Mouse (Mus musculus) monocyte, adult 5-6 weeks (primary cell): ENCODE measurements around the gene Gm49510. TPM values are rescaled to one million over a fixed set of nuclear protein-coding genes. Genes with fewer than 3 reads are reported as not detected.

ENCODE experiments used
- total RNA-seq: library from RNA; stranded (forward); fragments of 200-1000, 200-491, 200-594 nt; gene quantifications from 3 replicates; pipeline ENCODE4 v1.2.3, GENCODE M21; 2017

The Gm49510 gene
- total RNA-seq, 1 experiment from 2014 or later: 1.7 TPM

Other genes starting within 250 kb of the Gm49510 start
- not detected in 3 replicates for gene Elfn2, start 180.9 kb upstream of the Gm49510 start, total RNA-seq
- 19.9 to 42.9 TPM (median 22.6 TPM) in 3 replicates for gene Mfng, start 126.2 kb upstream of the Gm49510 start, total RNA-seq
- gene Card10, start 96.6 kb upstream of the Gm49510 start, total RNA-seq: 0.21 to 3.7 TPM (median 2.1 TPM) in 3 replicates
- 0.29 to 1.2 TPM (median 0.75 TPM) in 3 replicates for gene Cdc42ep1, start 57.0 kb upstream of the Gm49510 start, total RNA-seq
- gene Lgals2, start 44.1 kb upstream of the Gm49510 start, total RNA-seq: not detected in 3 replicates
- 18.3 to 37.9 TPM (median 20.8 TPM) in 3 replicates for gene Gga1, start 22.5 kb upstream of the Gm49510 start, total RNA-seq
- 18.5 to 41.3 TPM (median 19.2 TPM) in 3 replicates for gene Sh3bp1, start 101 bp downstream of the Gm49510 start, total RNA-seq
- gene Pdxp, start 14.3 kb downstream of the Gm49510 start, total RNA-seq: 1.1 to 3.5 TPM in 2 of 3 replicates, not detected in the other
- 404 to 1,073 TPM (median 510 TPM) in 3 replicates for gene Lgals1, start 27.1 kb downstream of the Gm49510 start, total RNA-seq
- gene Nol12, start 35.3 kb downstream of the Gm49510 start, total RNA-seq: 8.3 to 18.0 TPM (median 11.6 TPM) in 3 replicates
- 21.8 to 39.7 TPM (median 29.5 TPM) in 3 replicates for gene Triobp, start 48.1 kb downstream of the Gm49510 start, total RNA-seq
- 27.7 to 41.5 TPM (median 37.9 TPM) in 3 replicates for gene H1f0, start 128.8 kb downstream of the Gm49510 start, total RNA-seq
- gene Galr3, start 142.2 kb downstream of the Gm49510 start, total RNA-seq: not detected in 3 replicates
- 8.1 to 17.1 TPM (median 13.3 TPM) in 3 replicates for gene Ankrd54, start 163.2 kb downstream of the Gm49510 start, total RNA-seq
- gene Eif3l, start 175.5 kb downstream of the Gm49510 start, total RNA-seq: 102 to 117 TPM (median 113 TPM) in 3 replicates
- gene Micall1, start 209.2 kb downstream of the Gm49510 start, total RNA-seq: 12.9 to 26.3 TPM (median 16.2 TPM) in 3 replicates
- gene Polr2f, start 241.3 kb downstream of the Gm49510 start, total RNA-seq: 26.5 to 98.4 TPM (median 53.0 TPM) in 3 replicates
- not detected in 3 replicates for gene 1700088E04Rik, start 241.6 kb downstream of the Gm49510 start, total RNA-seq